18 mouse cellular contexts compared by ENCODE assay signal in genomic region chr2:160261538-160261937, GRCm38 (mm10).
DNase-seq lines count a peak whose midpoint lies in the region; TF ChIP-seq lines count a peak whose summit lies in the region.
"Had no signal": no experiment of that assay in that cellular context is flagged by ENCODE, and none has a peak within 500 bp of the region (broad histone marks: within the 10 kb centered on the region; RNA-seq: fewer than 3 reads in every experiment).

No protein-coding gene starts in this region.

- intact Hi-C loops in left cerebral cortex, adult 2 months (cut with DNase I) = no loop called here

- no peak for TF ChIP-seq CTCF in left cerebral cortex, adult 2 months (IDR thresholded peaks at IDR 0.05)

- DNase-seq in layer of hippocampus, adult 9-11 months = peak; percentile 4
- no peak for DNase-seq in layer of hippocampus, adult 9-10 months (ENCODE audit: low spot score)
- DNase-seq in Muller cell, postnatal 12 days (ENCODE audit: inconsistent ontology term) = peak; percentile 12
- peak; percentile 36 to 39 for DNase-seq in left cerebral cortex, adult 2 months (ENCODE audit: extremely low spot score in 1 of 2, low spot score in 2 of 2)
- peak; percentile 34 to 41 for DNase-seq in right cerebral cortex, postnatal 10 days (ENCODE audit: low spot score in 2 of 2)
- no peak for DNase-seq in ovary, postnatal 10 days (ENCODE audit: low spot score)
- no peak for DNase-seq in retina, postnatal 1 day
- no peak for DNase-seq in cerebellum, adult 8-10 months
- DNase-seq: adrenal gland, postnatal 14 days; cerebellum, adult 2 months; heart, postnatal 10 days; kidney, adult 18-20 months; layer of hippocampus, postnatal 36 days; liver; lung, postnatal 10 days; midbrain, embryonic 14.5 days had no signal

- no peak overlapping the region for H3K27ac ChIP-seq in left cerebral cortex, adult 2 months
- H3K27ac ChIP-seq: kidney, postnatal 0 days; neural tube, embryonic 13.5 days had no signal

- no peak overlapping the region for H3K4me3 ChIP-seq in left cerebral cortex, adult 2 months
- H3K4me3 ChIP-seq: neural tube, embryonic 13.5 days had no signal

Comparison
In these comparisons a context has a peak if more than half of its experiments do, and no peak if none do; other contexts are left out.
1. DNase-seq: peak in layer of hippocampus, adult 9-11 months (single experiment), Muller cell, postnatal 12 days (single experiment), left cerebral cortex, adult 2 months (2 of 2) and right cerebral cortex, postnatal 10 days (2 of 2); none in layer of hippocampus, adult 9-10 months (single experiment), ovary, postnatal 10 days (single experiment), retina, postnatal 1 day (single experiment) and cerebellum, adult 8-10 months (single experiment).